Mouse (Mus musculus) kidney, adult 8-10 months (tissue): Measurements from ENCODE around the gene Zfp663.

Experiments
- DNase-seq, 2 experiments: peaks; one replicate each; pipeline ENCODE4 v3.0.0; 2022

The Zfp663 gene

DNA sequence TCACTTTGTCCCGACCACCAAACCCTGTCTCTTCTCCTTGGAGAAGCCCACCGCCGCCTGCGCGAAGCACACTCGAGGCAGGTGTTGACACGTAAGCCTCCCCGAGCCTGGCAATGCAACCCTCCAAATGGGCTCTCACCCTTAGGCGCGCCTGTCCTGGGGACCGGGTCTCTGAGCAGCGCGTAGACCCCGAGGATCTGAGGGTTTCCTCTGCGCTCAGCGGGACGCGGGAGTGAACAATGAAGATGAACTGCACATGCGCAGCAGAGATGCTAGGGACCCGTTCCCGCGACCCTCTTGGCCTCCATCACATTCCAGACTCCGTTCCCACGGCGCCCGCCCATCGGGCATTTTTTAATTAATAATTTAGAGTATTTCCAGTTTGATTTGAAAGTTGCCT is at the start of gene Zfp663:
TSS of gene Zfp663 (minus strand) at position 234 of the 400 bp plus-strand sequence.
- DNase-seq, result no peak

DNA sequence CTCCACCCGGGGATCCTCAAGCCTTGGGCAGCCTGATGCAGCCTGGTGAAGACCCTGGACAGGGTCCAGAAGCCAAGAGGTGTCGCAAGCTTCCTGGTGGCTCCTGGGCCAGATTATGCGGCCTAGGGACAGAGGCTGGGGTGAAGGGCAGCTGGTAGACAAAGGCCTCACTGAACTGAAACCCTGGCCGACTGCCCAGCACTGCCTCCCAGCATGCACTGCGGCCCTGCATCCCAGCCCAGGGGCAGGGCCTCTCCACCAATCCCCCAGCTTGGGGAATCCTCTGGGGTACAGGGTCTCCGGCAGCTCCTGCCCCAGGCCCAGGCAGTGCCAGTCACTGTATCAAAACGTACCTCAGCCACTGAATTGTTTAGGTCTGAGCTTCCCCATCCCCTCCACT is 48.8 kb upstream of the Zfp663 start:
- DNase-seq, result peak; percentile 62 to 74

DNA sequence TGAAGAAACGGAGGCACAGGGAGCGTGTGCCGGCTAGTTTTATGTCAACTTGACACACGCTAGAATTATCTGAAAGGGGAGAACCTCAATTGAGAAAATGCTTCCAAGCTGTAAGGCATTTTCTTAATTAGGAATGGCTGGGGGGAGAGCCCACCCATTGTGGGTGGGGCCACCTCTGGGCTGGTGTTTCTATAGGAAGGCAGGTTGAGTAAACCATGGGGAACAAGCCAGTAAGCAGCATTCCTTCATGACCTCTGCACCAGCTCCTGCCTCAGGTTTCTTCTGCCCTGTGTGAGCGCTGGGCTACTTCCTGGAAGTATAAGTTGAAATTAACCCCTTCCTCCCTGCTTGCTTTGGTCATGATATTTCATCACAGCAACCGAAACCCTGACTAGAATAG is 47.3 kb upstream of the Zfp663 start:
- DNase-seq, result no peak

DNA sequence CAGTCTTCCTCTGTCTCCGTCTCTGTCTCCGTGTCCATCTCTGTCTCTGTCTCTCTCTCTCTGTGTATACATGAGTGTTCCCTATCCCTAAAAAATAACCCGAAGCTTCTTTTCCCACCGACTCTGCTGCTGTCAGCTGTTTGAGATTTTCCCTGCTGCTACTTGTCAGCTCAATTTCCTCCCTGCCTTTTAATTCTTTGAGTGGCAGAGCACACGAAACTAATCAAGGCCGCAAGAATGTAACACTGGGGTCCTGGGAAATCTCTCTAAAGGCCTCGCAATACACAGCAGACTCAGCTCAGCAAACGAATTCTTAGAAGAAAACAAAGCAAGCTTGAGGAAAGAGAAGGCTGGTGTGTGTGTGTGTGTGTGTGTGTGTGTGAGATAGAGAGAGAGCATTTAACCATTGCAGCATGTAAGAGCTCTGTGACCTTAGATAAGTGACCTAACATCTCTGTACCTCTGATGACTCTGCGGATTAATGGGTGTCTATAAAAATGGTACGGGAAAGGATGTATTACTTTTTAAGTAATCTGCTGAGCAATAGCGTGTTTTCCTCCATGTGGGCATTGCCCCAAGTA is 46.7 kb upstream of the Zfp663 start:
- no peak for DNase-seq

DNA sequence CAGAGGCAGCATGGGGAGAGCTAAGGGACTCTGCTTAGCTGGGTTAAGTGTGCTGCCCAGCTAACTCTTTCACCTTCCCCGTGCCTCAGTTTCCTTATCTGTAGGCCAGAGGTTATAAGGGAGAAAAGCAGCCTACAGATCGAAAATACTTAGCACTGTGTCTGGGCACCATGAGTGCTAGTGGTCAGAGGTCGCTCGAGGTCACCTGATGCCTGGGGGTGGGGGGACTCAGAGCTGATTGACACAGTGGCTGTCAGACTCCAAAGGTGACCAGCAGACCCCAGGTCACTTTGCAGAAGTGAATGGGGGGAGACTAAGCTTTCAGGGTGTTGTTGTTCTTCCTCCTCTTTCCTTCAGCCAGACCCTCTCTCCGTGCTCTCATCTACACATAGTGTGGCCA is 45.8 kb upstream of the Zfp663 start:
- no peak for DNase-seq

DNA sequence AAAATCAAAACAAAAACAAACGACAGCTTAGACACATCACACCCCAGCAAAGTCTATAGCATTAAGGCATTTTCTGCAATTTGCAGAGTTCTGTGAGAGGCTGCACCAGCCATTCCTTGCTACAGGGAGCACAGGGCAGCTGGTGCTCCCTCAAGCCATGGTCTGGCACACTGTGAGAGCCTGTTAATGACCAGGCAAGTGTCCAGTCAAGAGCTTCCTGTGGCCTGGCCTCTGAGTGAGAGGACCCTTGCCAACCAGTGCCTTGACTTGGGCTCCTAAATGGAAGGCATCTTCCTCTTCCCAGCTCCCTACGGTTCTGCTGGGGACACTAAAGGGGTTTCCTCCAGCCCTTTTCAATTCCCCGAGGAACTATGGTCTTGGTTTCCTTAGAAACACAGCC is 45.4 kb upstream of the Zfp663 start:
- no peak for DNase-seq

DNA sequence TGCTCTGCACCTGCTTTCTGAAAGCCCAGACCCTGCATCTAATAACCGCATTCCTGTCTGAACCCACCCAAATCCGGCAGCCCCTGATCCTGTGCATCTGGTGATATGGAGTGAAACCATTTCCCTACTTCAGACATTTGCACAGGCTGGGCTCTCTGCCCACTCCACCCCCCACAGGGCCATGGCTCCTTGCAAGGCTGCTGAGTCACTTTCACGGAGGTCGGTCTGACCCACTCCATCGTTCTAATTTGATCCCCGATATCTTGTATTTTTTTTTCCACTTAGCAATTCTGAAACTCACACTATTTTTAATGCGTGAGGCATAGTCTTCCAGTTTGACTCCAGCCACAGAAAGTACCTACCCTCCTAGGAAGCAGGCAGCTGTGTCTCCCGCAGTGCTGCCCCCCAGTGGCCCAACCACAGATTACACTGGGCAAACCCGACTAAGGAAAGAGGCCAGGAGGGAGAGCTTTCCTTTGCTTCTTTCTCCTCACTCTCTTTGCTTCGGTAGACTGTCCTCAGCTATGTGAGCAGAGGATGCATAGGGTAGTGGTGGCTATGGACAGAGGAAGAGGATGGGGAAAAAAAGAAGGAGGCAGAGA is 39.3 kb upstream of the Zfp663 start:
- peak in 1 of 2 experiments; percentile 70 for DNase-seq

DNA sequence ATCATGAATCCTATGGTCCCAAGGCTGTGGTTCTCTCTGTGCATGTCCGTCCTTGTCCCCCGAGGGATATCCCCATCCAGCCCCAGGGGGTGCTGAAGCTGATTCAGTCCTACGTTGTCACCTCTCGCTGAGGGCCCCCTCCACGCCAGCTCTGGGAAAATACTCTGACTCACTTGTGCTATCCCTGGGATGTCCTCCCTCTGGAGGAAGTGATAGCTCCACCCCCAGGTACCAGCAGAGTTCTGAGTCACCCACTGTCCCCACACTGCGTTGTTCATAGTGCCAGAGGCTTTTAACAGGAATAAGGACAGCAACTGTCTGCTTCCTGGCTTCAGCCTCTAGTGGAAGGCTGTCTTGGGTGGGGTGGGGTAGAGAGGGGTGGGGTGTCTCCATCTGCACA is 36.8 kb upstream of the Zfp663 start:
- no peak for DNase-seq

DNA sequence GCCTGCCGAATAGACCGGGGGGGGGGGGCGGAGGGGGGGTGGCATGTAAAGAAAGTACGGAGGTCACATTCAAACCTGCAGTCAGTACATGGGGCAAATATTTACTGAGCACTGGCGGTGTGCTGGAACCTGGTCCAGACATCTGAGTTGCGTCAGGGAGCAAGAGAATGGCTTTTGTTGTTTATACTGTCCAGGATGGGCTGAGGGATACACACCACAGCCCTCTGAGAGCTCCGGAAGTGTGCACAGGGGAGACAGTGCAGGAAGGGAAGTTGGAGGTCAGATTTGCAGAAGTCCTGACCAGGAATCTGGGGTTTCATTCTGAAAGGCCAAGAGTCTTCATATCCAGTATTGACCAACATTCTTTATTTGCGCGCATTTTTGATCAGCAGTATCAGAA is 36.4 kb upstream of the Zfp663 start:
- no peak for DNase-seq

DNA sequence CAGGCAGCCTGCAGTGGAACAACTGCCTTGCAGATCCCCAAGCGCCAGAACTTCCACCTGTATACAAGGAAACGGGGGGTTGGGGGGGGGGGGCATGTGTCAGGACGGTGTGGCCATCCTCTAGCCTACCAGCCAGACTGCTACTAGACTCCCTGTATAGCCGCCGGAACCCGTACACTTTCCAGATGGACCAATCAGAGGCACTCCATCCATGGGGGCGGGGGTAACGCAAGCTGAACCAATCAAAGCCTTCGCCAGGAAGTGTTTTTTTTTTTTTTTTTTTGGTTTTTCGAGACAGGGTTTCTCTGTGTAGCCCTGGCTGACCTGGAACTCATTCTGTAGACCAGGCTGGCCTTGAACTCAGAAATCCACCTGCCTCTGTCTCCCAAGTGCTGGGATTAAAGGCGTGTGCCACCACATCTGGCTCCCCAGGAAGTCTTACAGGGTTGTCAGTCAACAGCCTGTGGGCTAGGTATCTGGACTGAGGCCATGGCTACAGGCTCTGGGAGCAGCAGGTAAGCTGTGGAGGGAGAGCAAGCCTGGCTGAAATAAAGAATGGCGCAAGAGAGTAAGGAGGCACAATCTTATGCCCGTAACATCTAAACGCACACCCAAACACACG is 29.7 kb upstream of the Zfp663 start:
- no peak for DNase-seq

DNA sequence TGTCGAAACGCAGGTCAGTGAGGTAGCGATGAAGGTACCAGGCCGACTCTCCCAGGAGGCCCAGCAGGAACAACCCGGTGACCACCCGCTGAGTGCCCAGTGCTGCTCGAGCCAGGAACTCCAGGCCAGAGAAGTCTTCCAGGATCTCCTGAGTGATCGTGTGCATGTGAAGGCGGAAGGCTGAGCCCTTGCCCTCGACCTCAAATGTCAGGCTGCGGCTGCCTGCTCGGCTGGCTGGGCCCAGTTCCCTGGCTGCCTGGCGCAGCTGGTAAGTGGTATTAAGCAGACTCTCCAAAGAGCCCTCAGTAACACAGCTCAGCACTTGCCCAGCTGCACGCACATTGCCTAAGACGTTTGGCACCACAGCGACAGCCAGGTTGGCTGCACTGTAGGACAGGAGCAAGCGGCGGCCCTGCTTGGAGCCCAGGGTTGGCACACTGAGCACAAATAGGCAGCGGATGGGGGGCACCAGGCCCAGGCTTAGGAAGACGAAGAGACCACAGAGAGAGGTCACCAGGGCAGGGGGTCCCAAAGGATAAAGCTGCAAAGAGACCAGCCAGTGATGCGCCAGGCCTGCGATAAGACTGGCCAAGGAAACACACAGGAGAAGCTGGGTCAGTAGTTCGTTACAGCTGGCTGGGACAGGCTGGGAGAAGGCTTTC is 29.1 kb upstream of the Zfp663 start:
- DNase-seq, result no peak

DNA sequence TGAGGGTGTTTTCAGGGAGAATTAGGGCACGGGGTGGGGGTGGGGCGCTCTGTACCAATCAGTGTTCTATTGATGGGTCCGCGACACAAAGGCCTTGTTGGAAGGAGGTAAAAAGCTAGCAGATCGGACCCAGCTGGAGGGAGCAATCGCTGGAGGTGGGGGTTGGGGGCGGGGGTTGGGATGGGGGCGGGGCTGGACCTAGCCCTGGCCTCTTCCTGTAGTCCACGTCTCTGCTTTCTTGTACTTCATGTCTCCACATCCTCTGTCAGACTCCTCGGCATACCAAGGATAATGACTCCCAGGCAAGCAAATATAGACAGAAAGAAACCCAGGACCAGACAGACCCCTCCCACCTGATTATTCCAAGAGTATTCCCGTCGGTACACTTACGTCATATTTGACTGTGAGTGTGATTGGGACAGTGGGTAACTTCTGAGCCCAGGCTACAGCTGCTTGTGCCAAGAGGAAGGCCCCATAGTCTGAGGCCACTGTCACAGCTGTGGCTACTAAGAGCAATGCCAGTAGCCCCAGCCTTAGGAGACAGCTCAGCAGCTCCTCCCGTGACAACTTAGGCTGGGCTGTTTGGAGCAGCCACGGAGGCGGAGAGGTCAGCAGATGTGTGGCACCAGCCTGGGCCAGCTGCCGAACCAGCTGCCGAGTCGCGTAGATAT is 28.4 kb upstream of the Zfp663 start:
- DNase-seq, result no peak

DNA sequence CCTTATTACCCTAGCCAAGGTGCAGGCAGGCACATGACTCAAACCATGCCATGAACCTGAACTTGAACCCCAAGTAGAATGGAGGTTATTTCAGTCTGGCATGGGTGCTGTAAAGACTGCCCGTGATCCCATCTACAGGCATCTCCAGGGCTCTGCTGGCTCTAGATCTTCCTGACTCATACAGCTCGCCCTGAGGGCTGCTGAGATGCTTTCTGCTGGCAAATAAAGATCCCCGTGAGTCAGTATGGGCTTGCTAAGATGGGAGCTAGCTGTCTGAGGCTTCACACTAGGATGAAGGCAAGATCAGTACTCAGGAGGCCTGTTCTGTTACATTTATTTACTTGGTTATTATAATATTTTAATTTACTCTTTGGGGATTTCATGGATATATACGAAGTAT is 23.6 kb upstream of the Zfp663 start:
- no peak for DNase-seq

DNA sequence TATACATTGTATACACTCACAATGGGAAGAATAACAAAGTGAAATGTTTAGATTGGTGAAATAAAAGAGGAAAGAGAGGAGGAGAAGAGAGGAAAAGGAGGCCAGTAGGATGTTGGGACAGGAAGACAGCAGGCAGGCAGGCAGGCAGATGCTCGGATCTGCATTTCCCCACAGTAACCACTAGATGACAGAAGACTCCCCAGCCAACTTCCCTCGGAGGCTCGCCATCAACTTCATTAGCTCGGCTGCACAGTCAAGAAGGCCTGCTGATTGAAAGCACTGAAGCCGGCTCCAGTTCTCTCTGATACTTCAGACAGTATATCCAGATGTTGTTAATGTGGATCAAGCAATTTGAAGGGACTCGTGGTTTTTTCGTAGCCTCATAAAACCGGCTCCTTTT is 23.0 kb upstream of the Zfp663 start:
- peak in 1 of 2 experiments; percentile 45 for DNase-seq

DNA sequence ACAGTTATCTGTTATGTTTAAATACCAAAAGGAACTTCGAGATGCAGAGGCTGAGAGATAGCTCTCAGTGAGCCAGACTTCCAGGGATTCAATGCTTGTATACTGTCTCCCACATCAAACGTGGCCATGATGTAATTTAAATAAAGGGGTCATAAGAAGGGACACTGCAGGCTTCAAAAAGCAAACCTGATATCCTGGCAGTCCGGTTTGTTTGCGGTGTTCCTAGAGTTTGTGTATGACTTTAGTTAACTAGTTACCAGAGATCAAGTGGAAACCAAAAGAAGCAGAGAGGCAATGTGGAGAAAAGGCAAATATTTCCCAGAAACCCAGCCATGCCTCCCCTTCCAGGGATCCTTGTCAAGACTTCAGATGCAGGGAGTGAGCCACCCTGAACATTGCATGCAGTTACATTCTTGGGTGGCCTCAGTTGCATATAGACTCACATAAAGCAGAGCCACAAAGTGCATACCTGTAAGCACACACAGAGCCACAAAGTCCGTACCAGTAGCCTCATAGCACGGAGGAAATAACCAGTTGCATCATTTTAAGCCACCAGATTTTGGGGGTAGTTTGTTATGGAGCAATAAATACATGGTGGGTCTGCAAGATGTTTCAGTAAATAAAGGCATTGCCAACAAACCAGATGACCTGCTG is 20.9 kb upstream of the Zfp663 start:
- no peak for DNase-seq

DNA sequence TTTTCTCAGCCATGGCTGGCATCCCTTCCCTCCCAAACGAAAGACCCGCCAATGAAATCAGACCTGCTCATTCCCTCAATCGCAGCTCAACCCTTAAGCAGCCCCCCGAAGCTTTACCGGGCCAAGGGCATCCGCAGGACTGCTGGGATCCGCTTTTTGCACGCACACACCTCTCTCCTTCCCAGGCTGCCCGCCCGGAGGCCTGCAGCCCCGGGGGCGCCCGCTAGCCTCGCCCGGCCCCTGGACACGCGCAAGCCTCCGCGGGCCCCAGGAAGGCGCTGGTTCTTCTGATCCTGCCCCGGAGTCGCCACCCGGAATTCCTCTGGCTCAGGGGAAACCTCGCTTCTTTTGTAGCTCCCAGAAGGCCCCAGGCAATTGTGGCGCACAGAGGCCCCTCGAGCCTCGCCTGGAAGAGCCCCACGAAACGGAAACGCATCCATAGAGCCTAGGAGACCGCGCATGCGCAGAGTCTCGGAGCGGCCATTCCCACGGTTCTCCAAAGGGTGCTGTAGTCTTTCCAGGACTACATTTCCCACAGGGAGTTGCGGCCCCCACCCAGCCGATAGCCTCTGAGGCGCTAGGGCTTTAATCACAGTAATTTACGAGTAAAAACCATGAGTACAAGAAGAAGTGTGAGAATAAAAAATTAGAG is 19.4 kb upstream of the Zfp663 start, which contains the start of gene Zfp334:
TSS of gene Zfp334 (minus strand) at position 416 of the 652 bp plus-strand sequence.
- peak; percentile 91 to 94 for DNase-seq

DNA sequence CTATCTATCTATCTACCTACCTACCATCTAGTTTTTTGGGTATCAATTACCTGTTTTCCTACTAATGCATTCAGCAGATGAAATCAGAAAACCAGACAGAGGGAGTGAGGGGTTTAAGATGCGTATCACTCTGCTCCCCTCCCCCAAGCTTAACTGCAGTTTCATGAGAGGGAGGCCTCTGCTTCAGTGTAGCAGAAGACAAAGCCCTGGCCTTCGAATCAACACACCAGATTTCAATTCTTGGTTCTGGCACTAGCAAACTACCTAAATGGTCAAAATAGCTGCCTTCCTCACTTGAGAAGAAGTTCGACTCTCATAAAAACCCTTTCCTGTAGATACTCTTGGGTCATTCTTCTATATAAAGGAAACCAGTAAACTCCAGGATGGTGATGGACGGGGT is 18.8 kb upstream of the Zfp663 start:
- no peak for DNase-seq

DNA sequence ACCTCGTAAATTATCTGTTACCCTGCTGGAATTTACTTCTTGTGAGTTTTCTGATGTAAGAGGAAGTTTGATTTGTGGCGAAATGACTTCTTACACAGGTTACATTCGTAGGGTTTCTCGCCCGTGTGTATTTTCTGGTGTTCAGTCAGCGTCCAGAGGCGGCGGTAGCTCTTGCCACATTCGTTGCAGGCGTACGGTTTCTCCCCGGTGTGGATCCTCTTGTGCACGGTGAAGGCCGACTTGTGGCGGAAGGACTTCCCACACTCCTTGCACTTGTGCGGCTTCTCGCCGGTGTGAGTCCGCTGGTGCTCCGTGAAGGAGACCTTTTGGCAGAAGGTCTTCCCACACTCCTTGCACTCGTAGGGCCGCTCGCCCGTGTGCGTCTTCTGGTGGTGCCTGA is 11.5 kb upstream of the Zfp663 start:
- DNase-seq, result no peak

DNA sequence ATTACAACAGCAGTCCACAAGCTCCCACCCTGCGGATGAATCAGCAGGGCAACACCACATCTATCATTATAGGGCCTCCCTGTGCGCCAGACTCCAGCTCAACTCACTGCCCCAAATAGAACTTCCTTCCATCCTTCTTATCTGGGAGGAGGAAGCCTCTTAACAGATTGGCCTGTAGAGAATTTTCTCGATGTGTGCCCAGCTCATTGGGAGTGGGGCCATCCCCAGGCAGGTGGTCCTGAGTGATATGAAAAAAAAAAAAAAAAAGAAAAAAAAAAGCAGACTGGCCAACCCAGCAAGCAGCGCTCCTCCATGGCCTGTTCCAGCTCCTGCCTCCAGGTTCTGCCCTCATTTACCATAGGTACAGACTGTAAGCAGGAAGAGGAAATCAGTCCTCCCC is 7.5 kb upstream of the Zfp663 start:
- no peak for DNase-seq

DNA sequence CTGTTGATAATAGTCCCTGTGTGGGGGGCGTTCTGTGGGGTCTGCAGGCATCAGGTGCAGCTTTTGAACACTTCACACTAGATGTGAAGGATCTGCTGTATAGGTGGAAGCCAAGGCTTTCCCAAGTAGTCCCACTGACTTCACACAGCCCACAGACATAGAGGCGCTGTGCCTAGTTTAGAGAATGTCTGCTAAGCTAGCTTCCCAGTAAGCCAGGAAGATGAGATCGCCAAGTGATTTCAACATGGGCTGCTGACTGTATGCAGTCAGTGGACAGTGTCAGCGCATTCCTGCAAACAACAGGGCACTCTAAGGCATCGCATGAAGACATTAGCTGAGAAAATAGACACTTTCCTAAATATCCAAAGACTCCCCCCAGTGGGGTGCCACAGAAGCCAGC is 6.9 kb upstream of the Zfp663 start:
- no peak for DNase-seq

DNA sequence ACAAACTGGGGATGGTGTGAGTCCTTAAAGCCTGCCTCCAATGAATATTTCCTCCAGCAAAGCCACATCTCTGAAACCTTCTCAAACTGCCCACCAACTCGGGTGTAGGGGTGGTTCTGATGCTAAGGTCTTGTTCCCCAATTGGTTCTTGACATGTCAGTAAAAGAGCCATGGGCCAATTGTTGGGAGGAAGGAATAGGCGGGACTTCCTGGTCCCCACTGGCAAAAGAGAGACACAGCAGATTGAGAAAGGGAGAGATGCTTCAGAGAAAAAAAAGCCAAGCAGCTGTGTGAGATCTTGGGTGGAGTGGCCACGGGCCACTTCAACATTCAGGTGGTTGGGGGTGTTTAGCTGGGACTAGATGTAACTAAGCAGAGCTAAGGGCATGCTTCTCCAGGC is 2.5 kb upstream of the Zfp663 start:
- DNase-seq, result no peak

DNA sequence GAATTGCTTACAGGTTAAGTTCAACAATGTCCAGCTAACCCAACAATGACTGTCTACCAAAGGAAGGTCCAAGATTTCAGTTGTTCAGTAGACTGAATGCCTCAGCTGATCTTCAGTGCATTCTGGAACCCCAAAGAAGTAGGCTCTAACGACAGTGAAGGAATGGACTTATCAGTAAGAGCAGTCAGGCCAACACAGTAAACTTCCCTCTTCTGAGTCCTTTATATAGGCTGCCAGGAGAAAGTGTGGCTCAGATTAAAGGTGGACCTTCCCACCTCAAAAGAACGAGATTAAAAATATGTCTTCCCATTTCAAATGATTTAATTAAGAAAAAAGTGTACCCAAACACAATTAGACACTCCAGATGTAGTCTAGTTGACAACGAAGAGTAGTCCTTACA is 1.8 kb upstream of the Zfp663 start:
- no peak for DNase-seq
